Mouse (Mus musculus) bone marrow macrophage, adult 2 months (primary cell): ENCODE data around the gene Slit3. TPM values are rescaled to one million over a fixed set of nuclear protein-coding genes. Genes with fewer than 3 reads are reported as not detected.

Experiments
- H3K27ac ChIP-seq: 2 replicates; pipeline ENCODE4 v1.5.1; 2012; ENCODE audit warnings: low read depth, low read length; ENCODE audit not compliant: insufficient read depth
- H3K4me1 ChIP-seq: 2 replicates; pipeline ENCODE4 v1.6.1; 2012; ENCODE audit warnings: low read length; ENCODE audit not compliant: control insufficient read depth, insufficient read depth
- H3K4me3 ChIP-seq: 2 replicates; pipeline ENCODE4 v1.5.1; 2012; ENCODE audit warnings: mild to moderate bottlenecking, low read length, moderate library complexity; ENCODE audit not compliant: insufficient read depth
- CTCF ChIP-seq: IDR thresholded peaks from 2 replicates; pipeline ENCODE4 v1.5.1; 2012; ENCODE audit warnings: low read depth, mild to moderate bottlenecking, low read length, moderate library complexity
- POLR2A ChIP-seq: IDR thresholded peaks from 2 replicates; pipeline ENCODE4 v1.6.1; 2012; ENCODE audit warnings: mild to moderate bottlenecking, low read depth, low read length, borderline replicate concordance
- polyA plus RNA-seq: library from polyadenylated mRNA; stranded (reverse); fragments of >200 nt; gene quantifications from 2 replicates; pipeline ENCODE4 v1.2.4, GENCODE M21; 2012; ENCODE audit not compliant: missing spikeins, insufficient read depth, insufficient read length

Gene Slit3
- polyA plus RNA-seq, 1 experiment: not detected

GRCm38 (mm10) chr11:35619421-35619820 lies 498.4 kb downstream of the Slit3 start:
- Histone ChIP-seq H3K27ac (no peak overlapping the region), H3K4me1 (no peaks in the 10 kb centered on the region), H3K4me3 (no peak overlapping the region)
- TF ChIP-seq CTCF (no peak), POLR2A (no peak)

GRCm38 (mm10) chr11:35622736-35623135 lies 501.7 kb downstream of the Slit3 start:
- H3K4me3 ChIP-seq: no peak overlapping the region
- no peak overlapping the region for H3K27ac ChIP-seq
- no peaks in the 10 kb centered on the region for H3K4me1 ChIP-seq
- TF ChIP-seq CTCF (no peak), POLR2A (no peak)

- no peak overlapping the region for H3K27ac ChIP-seq
- H3K4me3 ChIP-seq: no peak overlapping the region
- H3K4me1 ChIP-seq: no peaks in the 10 kb centered on the region
- TF ChIP-seq CTCF: no peak
- TF ChIP-seq POLR2A: no peak
Observed at GRCm38 (mm10) chr11:35624515-35625270, 503.7 kb downstream of the Slit3 start.

- no peak for TF ChIP-seq CTCF
- TF ChIP-seq POLR2A: no peak
- no peaks in the 10 kb centered on the region for H3K4me1 ChIP-seq
- no peak overlapping the region for H3K4me3 ChIP-seq
- no peak overlapping the region for H3K27ac ChIP-seq
Observed at GRCm38 (mm10) chr11:35625576-35625975, 504.6 kb downstream of the Slit3 start.

GRCm38 (mm10) chr11:35626161-35626885 lies 505.3 kb downstream of the Slit3 start:
- TF ChIP-seq CTCF (no peak), POLR2A (no peak)
- Histone ChIP-seq H3K27ac (no peak overlapping the region), H3K4me3 (no peak overlapping the region), H3K4me1 (no peaks in the 10 kb centered on the region)

GRCm38 (mm10) chr11:35627815-35628214 lies 506.8 kb downstream of the Slit3 start:
- Histone ChIP-seq H3K27ac (no peak overlapping the region), H3K4me1 (no peaks in the 10 kb centered on the region), H3K4me3 (no peak overlapping the region)
- no peak for TF ChIP-seq POLR2A
- TF ChIP-seq CTCF: no peak

GRCm38 (mm10) chr11:35632262-35632661 lies 511.2 kb downstream of the Slit3 start:
- TF ChIP-seq CTCF (no peak), POLR2A (no peak)
- H3K4me3 ChIP-seq: no peak overlapping the region
- H3K27ac ChIP-seq: no peak overlapping the region
- H3K4me1 ChIP-seq: no peaks in the 10 kb centered on the region

GRCm38 (mm10) chr11:35637102-35637501 lies 516.1 kb downstream of the Slit3 start:
- no peak for TF ChIP-seq POLR2A
- TF ChIP-seq CTCF: no peak
- H3K4me1 ChIP-seq: no peaks in the 10 kb centered on the region
- H3K27ac ChIP-seq: no peak overlapping the region
- H3K4me3 ChIP-seq: no peak overlapping the region

GRCm38 (mm10) chr11:35638862-35639384 lies 517.9 kb downstream of the Slit3 start:
- peaks cover 2% of the 10 kb centered on the region; the same call in 1 of the 2 replicates for H3K4me1 ChIP-seq
- TF ChIP-seq POLR2A: no peak
- TF ChIP-seq CTCF: no peak
- H3K27ac ChIP-seq: no peak overlapping the region
- H3K4me3 ChIP-seq: no peak overlapping the region

GRCm38 (mm10) chr11:35639428-35639827 lies 518.4 kb downstream of the Slit3 start:
- TF ChIP-seq CTCF (no peak), POLR2A (no peak)
- H3K4me3 ChIP-seq: no peak overlapping the region
- no peak overlapping the region for H3K27ac ChIP-seq
- H3K4me1 ChIP-seq: peaks cover 2% of the 10 kb centered on the region; the same call in 1 of the 2 replicates
